Mouse (Mus musculus): ENCODE data around the gene Ano2. TPM values are rescaled to one million over a fixed set of nuclear protein-coding genes. Genes with fewer than 3 reads are reported as not detected.

Gene Ano2
- total RNA-seq, 4 experiments from 2014 or later: 0.20 to 0.56 TPM; not detected in 2

- DNase-seq: no peak
Measured at GRCm38 (mm10) chr6:125743203-125744100, 53.2 kb downstream of the Ano2 start.

GRCm38 (mm10) chr6:125747322-125747930 is 57.2 kb downstream of the Ano2 start:
- DNase-seq: no peak

GRCm38 (mm10) chr6:125748646-125749045 is 58.4 kb downstream of the Ano2 start:
- DNase-seq: no peak

GRCm38 (mm10) chr6:125762851-125763519 is 72.8 kb downstream of the Ano2 start:
- DNase-seq: no peak

GRCm38 (mm10) chr6:125773256-125773655 is 83.0 kb downstream of the Ano2 start:
- DNase-seq: no peak

GRCm38 (mm10) chr6:125776291-125776690 is 86.1 kb downstream of the Ano2 start:
- DNase-seq: no peak

GRCm38 (mm10) chr6:125802954-125803353 is 112.7 kb downstream of the Ano2 start:
- DNase-seq: no peak

GRCm38 (mm10) chr6:125803364-125804011 is 113.3 kb downstream of the Ano2 start:
- DNase-seq: no peak

- no peak for DNase-seq
Measured at GRCm38 (mm10) chr6:125808996-125809649, 118.9 kb downstream of the Ano2 start.

- DNase-seq: no peak
Measured at GRCm38 (mm10) chr6:125811395-125811794, 121.2 kb downstream of the Ano2 start.

- peak; percentile 46 for DNase-seq
Measured at GRCm38 (mm10) chr6:125838121-125838520, 147.9 kb downstream of the Ano2 start.

GRCm38 (mm10) chr6:125841284-125841683 is 151.1 kb downstream of the Ano2 start:
- no peak for DNase-seq

- DNase-seq: no peak
Measured at GRCm38 (mm10) chr6:125851196-125851595, 161.0 kb downstream of the Ano2 start.

GRCm38 (mm10) chr6:125858294-125858693 is 168.1 kb downstream of the Ano2 start:
- DNase-seq: no peak

GRCm38 (mm10) chr6:125868516-125868915 is 178.3 kb downstream of the Ano2 start:
- DNase-seq: no peak

- no peak for DNase-seq
Measured at GRCm38 (mm10) chr6:125871482-125871881, 181.3 kb downstream of the Ano2 start.

GRCm38 (mm10) chr6:125874742-125875141 is 184.5 kb downstream of the Ano2 start:
- DNase-seq: no peak

- DNase-seq: no peak
Measured at GRCm38 (mm10) chr6:125876884-125877283, 186.7 kb downstream of the Ano2 start.

GRCm38 (mm10) chr6:125878671-125879070 is 188.5 kb downstream of the Ano2 start:
- DNase-seq: no peak

- no peak for DNase-seq
Measured at GRCm38 (mm10) chr6:125879306-125879705, 189.1 kb downstream of the Ano2 start.

GRCm38 (mm10) chr6:125888596-125888995 is 198.4 kb downstream of the Ano2 start:
- DNase-seq: no peak

GRCm38 (mm10) chr6:125894340-125894739 is 204.1 kb downstream of the Ano2 start:
- no peak for DNase-seq

Data from adrenal gland, adult 8-10 months (tissue).